In genomic region chr19:21077771-21078548, GRCm38 (mm10) we compare ENCODE assay signal across 16 mouse cellular contexts.
DNase-seq lines count a peak whose midpoint lies in the region; ATAC-seq and TF ChIP-seq lines count a peak whose summit lies in the region.
"Had no signal": no experiment of that assay in that cellular context is flagged by ENCODE, and none has a peak within 500 bp of the region (broad histone marks: within the 10 kb centered on the region; RNA-seq: fewer than 3 reads in every experiment).

No protein-coding gene starts in this region.

- TF ChIP-seq RAD21 in CH12.LX (IDR thresholded peaks at IDR 0.05; ENCODE audit: low read depth, low read length) = peak; percentile 0

- no peaks in the 10 kb centered on the region for H3K79me2 ChIP-seq in CH12.LX (replicated peaks; ENCODE audit: control insufficient read depth, extremely low read depth, insufficient read depth, poor library complexity, severe bottlenecking)

- no peaks in the 10 kb centered on the region for H3K9me3 ChIP-seq in CH12.LX (replicated peaks; ENCODE audit: low read length)
- H3K9me3 ChIP-seq: embryonic facial prominence, embryonic 15.5 days; neural tube, embryonic 15.5 days had no signal

- no peak for TF ChIP-seq EP300 in CH12.LX (IDR thresholded peaks at IDR 0.05; ENCODE audit: low read length)

- H3K36me3 ChIP-seq in CH12.LX (replicated peaks in 1 of 2; ENCODE audit: control insufficient read depth in 1 of 2, insufficient read depth in 1 of 2, low read length in 1 of 2) = no peaks in the 10 kb centered on the region
- H3K36me3 ChIP-seq: embryonic facial prominence, embryonic 15.5 days; neural tube, embryonic 15.5 days had no signal

- H3K4me2 ChIP-seq in CH12.LX (ENCODE audit: insufficient read depth, low read depth, poor library complexity, severe bottlenecking) = no peak overlapping the region
- H3K4me2 ChIP-seq: embryonic facial prominence, embryonic 15.5 days; heart, embryonic 11.5 days; neural tube, embryonic 15.5 days had no signal

- in situ Hi-C loops in CH12.LX (cut with MboI; ENCODE audit: low pct_ligation_motif_present, low pct_unique_long_range_greater_than_20kb, low sequenced_read_pairs) = no loop called here

- no peaks in the 10 kb centered on the region for H3K27me3 ChIP-seq in CH12.LX (replicated peaks)
- H3K27me3 ChIP-seq: embryonic facial prominence, embryonic 15.5 days; neural tube, embryonic 15.5 days had no signal

- peak overlapping the region; percentile 35; the same call in 1 of the 2 replicates for H3K27ac ChIP-seq in gastrocnemius, adult 2 months
- no peak overlapping the region for H3K27ac ChIP-seq in CH12.LX (ENCODE audit: insufficient read depth, low read depth)
- H3K27ac ChIP-seq: embryonic facial prominence, embryonic 15.5 days; neural tube, embryonic 15.5 days had no signal

- no peak for DNase-seq in gastrocnemius, adult 2 months
- DNase-seq in gastrocnemius, postnatal 10 days = no peak
- DNase-seq in CH12.LX (ENCODE audit: extremely low read depth) = peak; percentile 22
- peak; percentile 7 for DNase-seq in lung, postnatal 14 days
- DNase-seq in layer of hippocampus, adult 8-10 months (ENCODE audit: low spot score in 2 of 2) = no peak
- no peak for DNase-seq in spleen, postnatal 10 days (ENCODE audit: low spot score in 2 of 2)
- no peak for DNase-seq in layer of hippocampus, postnatal 10 days (ENCODE audit: low spot score in 2 of 2)
- DNase-seq: cerebellum, postnatal 14 days; kidney, postnatal 10 days; right cerebral cortex, adult 18-20 months; thymus, postnatal 4 days had no signal

- 0 out of 2 replicates have a peak, but pooled peaks have one; percentile 22 for ATAC-seq in common myeloid progenitor, adult 5-6 weeks (replicated peaks; ENCODE audit: low read depth, poor library complexity, severe bottlenecking)
- ATAC-seq: inflammation-experienced regulatory T-cells, adult 6 months had no signal

- dilution Hi-C loops in CH12.LX (cut with MboI; ENCODE audit: extremely low pct_ligation_motif_present, extremely low pct_unique_long_range_greater_than_20kb, low sequenced_read_pairs) = no loop called here

- TF ChIP-seq CTCF in gastrocnemius, adult 2 months (IDR thresholded peaks at IDR 0.05) = 0 out of 2 replicates have a peak, but pooled peaks have one; percentile 6
- TF ChIP-seq CTCF in CH12.LX (conservative IDR thresholded peaks at IDR 0.05 in 1 of 2, IDR thresholded peaks at IDR 0.05 in 1 of 2; ENCODE audit: low read depth in 2 of 2, low read length in 2 of 2) = peak in 1 of 2 experiments; percentile 6; a peak in 1 of 4 replicates

- no peak for TF ChIP-seq POLR2A in CH12.LX (IDR thresholded peaks at IDR 0.05; ENCODE audit: low read depth, low read length)

- no peak overlapping the region for H3K9ac ChIP-seq in CH12.LX (ENCODE audit: insufficient read depth, low read depth)
- H3K9ac ChIP-seq: embryonic facial prominence, embryonic 15.5 days; neural tube, embryonic 15.5 days had no signal

- intact Hi-C loops in gastrocnemius, adult 2 months (cut with DNase I) = no loop called here

- peaks cover 5 to 16% of the 10 kb centered on the region in 2 experiments; a peak in 3 of 4 replicates for H3K4me1 ChIP-seq in CH12.LX (ENCODE audit: control insufficient read depth in 1 of 2, insufficient read depth in 2 of 2)
- H3K4me1 ChIP-seq: embryonic facial prominence, embryonic 15.5 days; neural tube, embryonic 15.5 days had no signal

- H3K4me3 ChIP-seq in gastrocnemius, adult 2 months = no peak overlapping the region
- H3K4me3 ChIP-seq in CH12.LX (replicated peaks in 1 of 3; ENCODE audit: low read depth in 2 of 3, low read length in 2 of 3, poor library complexity in 1 of 3) = no peak overlapping the region
- H3K4me3 ChIP-seq: embryonic facial prominence, embryonic 15.5 days; neural tube, embryonic 15.5 days had no signal

TF ChIP-seq in CH12.LX, 34 proteins besides CTCF, POLR2A, EP300 and RAD21:
- TF ChIP-seq MEF2A (IDR thresholded peaks at IDR 0.05; ENCODE audit: borderline replicate concordance, low read depth, low read length) (no peak), NRF1 (IDR thresholded peaks at IDR 0.05; ENCODE audit: low read depth, low read length) (peak; percentile 24; the same call in 1 of the 2 replicates), CHD2 (IDR thresholded peaks at IDR 0.05; ENCODE audit: low read length) (no peak)

Comparison
In these comparisons a context has a peak if more than half of its experiments do, and no peak if none do; other contexts are left out.
1. DNase-seq: peak in CH12.LX (single experiment) and lung, postnatal 14 days (single experiment); none in gastrocnemius, adult 2 months (single experiment), gastrocnemius, postnatal 10 days (single experiment), layer of hippocampus, adult 8-10 months (0 of 2), spleen, postnatal 10 days (0 of 2) and layer of hippocampus, postnatal 10 days (0 of 2).